Mouse (Mus musculus) hindbrain, postnatal 0 days (tissue): Measurements from ENCODE around the gene Nckap1. TPM values are rescaled to one million over a fixed set of nuclear protein-coding genes. Genes with fewer than 3 reads are reported as not detected.
A peak's percentile ranks its signal among the peaks of the same experiment; 100 is the strongest.

Source experiments
- ATAC-seq: fragments of 200-750 bp; cut with Nextera tagmentation; 2 replicates; pipeline ENCODE4 v1.8.0; 2017; ENCODE audit warnings: mild to moderate bottlenecking, moderate TSS enrichment, moderate library complexity
- DNase-seq: peaks from one replicate; pipeline ENCODE4 v3.0.0-alpha.2; 2015; ENCODE audit warnings: low spot score
- H3K27ac ChIP-seq: fragments of 300-500 bp; sonication (generic); 2 replicates; pipeline ENCODE4 v1.5.1; 2014; ENCODE audit warnings: mild to moderate bottlenecking
- H3K27me3 ChIP-seq: fragments of 300-500 bp; sonication (generic); 2 replicates; pipeline ENCODE4 v1.6.1; 2014; ENCODE audit warnings: low read length, mixed read lengths; ENCODE audit not compliant: insufficient read depth
- H3K36me3 ChIP-seq: fragments of 300-500 bp; sonication (generic); 2 replicates; pipeline ENCODE4 v1.6.1; 2014; ENCODE audit warnings: low read length, mixed read lengths; ENCODE audit not compliant: insufficient read depth
- H3K4me1 ChIP-seq: fragments of 300-500 bp; sonication (generic); 2 replicates; pipeline ENCODE4 v1.6.1; 2014; ENCODE audit warnings: antibody characterized with exemption, low read length, mixed read lengths; ENCODE audit not compliant: insufficient read depth
- H3K4me2 ChIP-seq: fragments of 300-500 bp; sonication (generic); 2 replicates; pipeline ENCODE4 v1.6.1; 2014; ENCODE audit warnings: low read depth, mild to moderate bottlenecking, low read length, moderate library complexity, mixed read lengths
- H3K4me3 ChIP-seq: fragments of 300-500 bp; sonication (generic); 2 replicates; pipeline ENCODE4 v1.5.1; 2014; ENCODE audit warnings: low read length
- H3K9ac ChIP-seq: fragments of 300-500 bp; sonication (generic); replicated peaks from 2 replicates; pipeline ENCODE4 v1.6.1; 2014; ENCODE audit warnings: mild to moderate bottlenecking, low read length, moderate library complexity, mixed read lengths
- H3K9me3 ChIP-seq: fragments of 300-500 bp; sonication (generic); 2 replicates; pipeline ENCODE4 v1.6.1; 2016; ENCODE audit warnings: low read length, mixed read lengths
- CTCF ChIP-seq: IDR thresholded peaks from 2 replicates; pipeline ENCODE4 v1.5.1; 2016; ENCODE audit warnings: antibody characterized with exemption, control low read depth, low read depth
- WGBS: fragments of 180-500 bp; shearing (Covaris S2); extraction: QIAGEN DNeasy Blood & Tissue Kit; methylation state at CpG from one replicate; pipeline ENCODE4 v1.1.7; 2014; 5-methylcytosine and 5-hydroxymethylcytosine counted together
- polyA plus RNA-seq: library from polyadenylated mRNA; unstranded; fragments of >200 nt; fragmentation: Nextera tagmentation; extraction: Ambion mirVana; gene quantifications from 2 replicates; pipeline ENCODE4 v1.2.1, GENCODE M21; 2015
- total RNA-seq: library from RNA; depleted of rRNA; stranded (reverse); fragments of >200 nt; gene quantifications from 2 replicates; pipeline ENCODE4 v1.2.3, GENCODE M21; 2014

The Nckap1 gene
- total and polyA plus RNA-seq, 2 experiments from 2014 or later, result 81.9 to 119 TPM

DNA sequence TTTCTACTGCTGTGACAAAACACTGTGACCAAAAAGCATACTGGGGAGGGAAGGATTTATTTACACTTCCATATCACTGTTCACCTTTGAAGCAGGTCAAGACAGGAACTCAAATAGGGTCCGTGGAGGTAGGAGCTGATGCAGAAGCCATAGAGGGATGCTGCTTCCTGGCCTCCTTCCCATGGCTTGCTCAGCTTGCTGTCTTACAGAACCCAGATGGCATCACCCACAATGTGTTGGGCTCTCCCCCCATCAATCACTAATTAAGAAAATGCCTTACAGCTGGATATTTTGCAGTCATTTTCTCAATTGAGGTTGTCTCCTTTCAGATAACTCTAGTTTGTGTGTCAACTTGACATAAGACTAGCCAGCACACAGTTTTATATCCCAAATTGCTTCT, 31.1 kb upstream of the Nckap1 start:
- Histone ChIP-seq H3K4me3 (no peak overlapping the region), H3K36me3 (no peaks in the 10 kb centered on the region), H3K27ac (no peak overlapping the region), H3K9ac (no peak overlapping the region), H3K4me1 (no peaks in the 10 kb centered on the region), H3K27me3 (no peaks in the 10 kb centered on the region), H3K4me2 (no peak overlapping the region), H3K9me3 (no peaks in the 10 kb centered on the region)
- TF ChIP-seq CTCF, result no peak
- WGBS, result 68% methylated on average over 1 of the region's 1 CpGs
- DNase-seq (peak; percentile 15), ATAC-seq (no peak)

DNA sequence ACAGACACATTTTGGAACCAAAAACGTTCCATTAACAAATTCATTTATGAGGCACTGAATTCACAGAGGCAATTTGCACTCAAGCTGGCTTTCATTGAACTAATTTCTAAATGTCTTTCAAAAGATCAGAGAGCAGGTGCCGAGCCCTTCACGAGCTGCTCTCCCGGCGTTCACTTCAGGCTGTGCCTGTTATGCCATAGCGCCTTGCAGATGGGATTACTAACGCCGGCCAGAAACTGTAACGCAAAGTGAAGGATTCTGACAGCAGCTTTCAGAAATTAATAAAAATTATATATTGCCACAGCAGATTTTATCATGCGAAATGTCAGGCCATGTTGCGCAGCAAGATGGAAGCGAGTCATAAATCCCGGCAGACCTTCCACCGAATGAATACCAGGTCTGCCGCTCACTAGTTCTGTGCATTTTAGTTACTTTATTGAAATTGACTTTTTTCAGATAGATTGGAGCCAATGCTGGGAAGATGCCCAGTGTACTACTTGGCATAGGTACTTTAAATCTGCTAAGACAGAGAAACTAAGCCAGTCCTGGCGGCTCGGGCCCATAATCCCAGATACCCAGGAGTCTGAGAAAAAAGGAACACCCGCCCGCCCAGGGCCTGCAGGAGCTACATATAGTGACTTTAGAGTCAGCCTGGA, 22.7 kb upstream of the Nckap1 start:
- no peak for ATAC-seq
- Histone ChIP-seq H3K4me3 (no peak overlapping the region), H3K4me1 (no peaks in the 10 kb centered on the region), H3K27me3 (no peaks in the 10 kb centered on the region), H3K4me2 (no peak overlapping the region), H3K9ac (no peak overlapping the region), H3K36me3 (no peaks in the 10 kb centered on the region), H3K9me3 (no peaks in the 10 kb centered on the region), H3K27ac (no peak overlapping the region; the same call in 1 of the 2 replicates)
- TF ChIP-seq CTCF, result no peak
- WGBS, result 70% methylated on average over 19 of the region's 19 CpGs
- DNase-seq, result peak; percentile 23

DNA sequence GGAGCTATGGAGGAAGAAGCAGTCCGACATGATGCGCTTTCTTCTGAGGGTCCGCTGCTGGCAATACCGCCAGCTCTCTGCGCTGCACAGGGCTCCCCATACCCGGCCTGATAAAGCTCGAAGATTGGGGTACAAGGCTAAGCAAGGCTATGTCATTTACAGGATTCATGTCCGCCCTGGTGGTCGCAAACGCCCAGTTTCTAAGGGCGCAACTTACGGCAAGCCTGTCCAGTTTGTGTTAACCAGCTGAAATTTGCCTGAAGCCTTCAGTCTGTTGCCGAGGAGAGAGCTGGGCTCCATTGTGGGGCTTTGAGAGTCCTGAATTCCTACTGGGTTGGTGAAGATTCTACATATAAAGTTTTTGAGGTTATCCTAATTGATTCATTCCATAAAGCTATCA, 21.6 kb upstream of the Nckap1 start:
- WGBS, result 91% methylated on average over 13 of the region's 13 CpGs
- H3K4me3 ChIP-seq, result no peak overlapping the region

DNA sequence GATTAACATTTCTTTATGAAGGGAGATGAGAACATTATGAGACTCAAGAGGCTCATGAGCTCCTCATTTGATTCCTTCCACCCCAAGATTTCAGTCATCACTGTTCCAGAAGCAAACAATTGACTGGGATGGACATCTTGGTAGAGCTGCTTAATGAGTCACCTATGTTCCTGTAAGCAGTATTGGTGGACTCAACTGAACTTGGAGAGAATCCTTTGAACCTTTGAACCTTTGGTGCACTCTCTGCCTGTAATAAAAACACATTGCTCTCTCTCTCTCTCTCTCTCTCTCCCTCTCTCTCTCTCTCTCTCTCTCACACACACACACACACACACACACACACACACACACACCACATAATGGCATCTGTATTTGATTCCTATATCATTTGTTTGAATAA, 19.4 kb upstream of the Nckap1 start:
- no peak for TF ChIP-seq CTCF
- H3K4me3 ChIP-seq, result no peak overlapping the region
- DNase-seq (no peak), ATAC-seq (no peak)
- no peak overlapping the region for H3K4me2 ChIP-seq
- H3K27me3 ChIP-seq, result no peaks in the 10 kb centered on the region
- no peaks in the 10 kb centered on the region for H3K4me1 ChIP-seq
- no peaks in the 10 kb centered on the region for H3K9me3 ChIP-seq
- no peaks in the 10 kb centered on the region for H3K36me3 ChIP-seq
- no peak overlapping the region for H3K27ac ChIP-seq
- no peak overlapping the region for H3K9ac ChIP-seq

More for the DNA sequence above, 21.6 kb upstream of the Nckap1 start:
- Histone ChIP-seq H3K4me2 (no peak overlapping the region), H3K9ac (no peak overlapping the region), H3K27me3 (no peaks in the 10 kb centered on the region), H3K9me3 (no peaks in the 10 kb centered on the region), H3K36me3 (no peaks in the 10 kb centered on the region), H3K27ac (no peak overlapping the region), H3K4me1 (no peaks in the 10 kb centered on the region)
- DNase-seq (no peak), ATAC-seq (no peak)
- no peak for TF ChIP-seq CTCF

DNA sequence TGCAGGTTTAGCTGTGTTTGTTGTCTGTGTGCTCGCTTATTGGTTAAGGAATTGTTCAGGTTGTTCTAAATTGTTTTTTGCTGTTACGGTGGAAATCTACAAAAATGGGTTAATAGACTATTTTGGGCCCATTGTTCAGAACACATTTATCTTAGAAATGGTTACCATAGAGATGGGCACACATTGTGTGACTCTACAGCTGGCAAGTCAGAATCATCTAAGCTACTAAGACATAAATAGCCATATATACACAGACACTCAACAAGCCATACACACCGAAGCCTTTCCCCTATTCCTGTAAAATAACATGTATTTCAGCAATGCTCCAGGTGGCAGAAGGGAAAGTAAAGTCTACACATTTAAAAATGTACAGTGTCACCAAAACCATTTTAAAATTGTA, 18.7 kb upstream of the Nckap1 start:
- no peak overlapping the region for H3K9ac ChIP-seq
- no peak overlapping the region for H3K4me3 ChIP-seq
- TF ChIP-seq CTCF, result no peak
- 74% methylated on average over 3 of the region's 3 CpGs for WGBS
- no peak for ATAC-seq
- DNase-seq, result no peak
- no peaks in the 10 kb centered on the region for H3K9me3 ChIP-seq
- H3K27ac ChIP-seq, result no peak overlapping the region
- no peaks in the 10 kb centered on the region for H3K36me3 ChIP-seq
- H3K4me2 ChIP-seq, result no peak overlapping the region
- H3K4me1 ChIP-seq, result no peaks in the 10 kb centered on the region
- no peaks in the 10 kb centered on the region for H3K27me3 ChIP-seq

DNA sequence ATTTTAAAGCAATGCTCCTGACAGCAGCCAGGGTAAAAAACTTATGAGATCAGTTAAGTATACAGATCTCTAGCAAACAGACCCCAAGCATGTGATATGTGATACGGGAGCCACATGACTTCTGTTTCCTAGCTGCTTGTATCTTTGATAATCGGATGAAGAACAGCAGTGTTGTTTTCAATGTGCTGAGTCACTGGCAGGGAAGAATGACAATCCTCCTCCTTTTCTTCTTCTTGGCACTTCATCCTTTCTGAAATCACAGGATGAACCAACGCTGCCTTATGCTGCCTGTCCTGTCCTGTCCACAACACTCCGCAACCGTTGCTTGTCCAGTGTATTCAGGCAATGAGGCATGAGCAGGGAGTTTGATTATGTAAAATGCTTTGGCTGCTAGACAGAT, 15.8 kb upstream of the Nckap1 start:
- 61% methylated on average over 5 of the region's 5 CpGs for WGBS
- ATAC-seq (no peak), DNase-seq (no peak)
- Histone ChIP-seq H3K36me3 (no peaks in the 10 kb centered on the region), H3K27ac (no peak overlapping the region), H3K4me3 (no peak overlapping the region), H3K4me1 (no peaks in the 10 kb centered on the region), H3K4me2 (no peak overlapping the region), H3K27me3 (no peaks in the 10 kb centered on the region), H3K9ac (no peak overlapping the region), H3K9me3 (no peaks in the 10 kb centered on the region)
- TF ChIP-seq CTCF, result no peak

DNA sequence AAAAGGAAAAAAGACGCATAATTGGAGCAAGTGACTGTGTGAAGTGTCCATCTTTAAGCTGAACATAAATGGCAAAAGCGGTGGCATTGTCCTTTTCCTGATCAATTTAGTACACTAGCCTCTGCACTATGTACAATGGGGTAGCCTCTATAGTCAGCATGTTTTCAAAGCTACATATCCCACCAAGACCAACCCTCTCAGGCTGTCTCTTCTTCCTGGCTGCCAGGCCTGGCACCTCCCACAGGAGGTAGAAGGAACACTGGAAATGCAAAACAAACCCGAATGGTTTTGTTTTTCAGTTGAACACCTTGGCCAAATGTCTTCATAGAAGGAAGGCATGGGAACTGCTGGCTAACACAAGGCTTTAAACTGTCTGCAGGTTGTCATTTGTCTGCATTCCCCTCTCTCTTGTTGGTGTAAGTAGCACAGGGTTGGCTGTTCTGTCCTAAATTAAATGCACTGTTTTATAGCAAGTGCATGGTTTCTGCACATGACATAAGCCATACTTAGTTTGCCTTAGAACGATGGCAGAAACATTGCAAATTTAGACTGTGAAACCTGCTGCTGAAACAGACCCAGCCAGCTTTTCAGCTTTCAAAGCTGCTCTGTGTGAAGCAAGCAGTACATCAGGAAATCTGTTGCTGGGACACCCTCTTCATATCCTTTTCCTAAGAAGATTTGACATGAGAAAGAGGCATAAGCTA, 13.2 kb upstream of the Nckap1 start:
- Histone ChIP-seq H3K36me3 (no peaks in the 10 kb centered on the region), H3K9ac (no peak overlapping the region), H3K4me3 (no peak overlapping the region), H3K4me2 (no peak overlapping the region), H3K4me1 (no peaks in the 10 kb centered on the region), H3K9me3 (no peaks in the 10 kb centered on the region), H3K27me3 (no peaks in the 10 kb centered on the region), H3K27ac (no peak overlapping the region)
- TF ChIP-seq CTCF, result no peak
- WGBS, result 71% methylated on average over 4 of the region's 4 CpGs
- no peak for ATAC-seq
- no peak for DNase-seq
